Mouse (Mus musculus): Measurements from ENCODE around the gene Doc2b. TPM values are rescaled to one million over a fixed set of nuclear protein-coding genes. Genes with fewer than 3 reads are reported as not detected.

Gene Doc2b
- total RNA-seq (2021): 10 to 100 TPM; 46.9 to 47.8 TPM

DNA sequence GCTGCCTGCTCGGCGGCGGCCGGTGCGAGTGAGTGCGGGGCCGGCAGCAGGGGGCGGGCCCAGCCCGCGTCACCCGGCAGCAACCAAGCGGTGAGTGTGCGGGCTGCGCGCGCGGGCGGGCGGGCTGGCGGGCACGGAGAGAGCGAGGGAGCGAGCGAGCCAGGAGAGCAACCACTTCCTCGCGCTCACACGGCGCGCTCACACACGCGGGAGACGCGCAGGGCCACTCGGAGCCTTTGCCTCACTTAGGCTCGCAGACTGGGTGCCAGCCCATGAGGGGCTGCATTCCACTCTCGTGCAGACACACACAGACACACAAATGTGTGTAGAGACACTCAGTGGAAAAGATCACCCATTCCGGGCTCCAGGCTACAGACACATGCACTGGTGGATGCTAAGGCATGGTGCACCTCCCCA is at the start of gene Doc2b:
Gene Doc2b, minus strand, starts transcription at position 21 of the 417 bp plus-strand sequence.
- intact Hi-C loops (cut with DNase I): loop anchor here (5.0 kb wide), 1 partner anchor 41 kb away; no protein-coding TSS in a partner anchor
- peak; percentile 64 to 80 for DNase-seq (ENCODE audit: extremely low spot score in 1 of 2, low spot score in 2 of 2)

DNA sequence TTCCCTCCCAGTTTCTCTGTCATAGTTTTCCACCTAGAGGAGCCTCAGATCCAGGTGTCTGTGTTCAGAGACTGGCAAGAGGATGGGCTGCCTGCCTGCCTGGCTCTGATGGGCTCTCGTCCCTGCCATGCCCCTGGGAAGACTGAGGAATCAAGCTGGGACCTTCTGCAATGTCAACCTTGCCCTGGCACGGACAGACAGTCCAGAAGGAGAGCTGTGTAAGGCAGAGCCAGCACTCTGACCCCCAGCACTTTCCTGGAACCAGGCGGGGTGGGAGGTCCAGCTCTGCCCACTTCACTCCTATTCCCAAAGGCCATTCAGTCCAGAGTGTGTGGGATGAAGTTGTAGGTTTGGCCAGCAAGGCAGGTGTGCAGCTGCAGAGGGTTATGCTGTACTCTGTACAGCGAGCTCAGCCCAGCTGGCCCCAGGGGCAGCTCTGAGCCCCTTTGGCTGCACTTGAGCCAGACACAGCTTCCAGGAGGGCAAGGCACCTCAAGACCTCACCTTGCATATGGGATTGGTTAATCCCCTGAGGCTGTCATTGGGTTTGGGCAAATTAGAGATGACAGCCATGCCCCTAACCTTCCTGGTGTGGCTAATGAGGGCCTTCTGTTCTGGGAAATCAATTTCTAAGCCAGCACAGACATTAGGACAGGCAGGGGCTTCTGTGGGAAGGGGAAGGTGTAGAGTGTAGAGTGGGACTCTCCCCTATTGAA is 47.2 kb upstream of the Doc2b start:
- DNase-seq (ENCODE audit: extremely low spot score in 1 of 2, low spot score in 2 of 2): no peak
- intact Hi-C loops (cut with DNase I): no loop called here

DNA sequence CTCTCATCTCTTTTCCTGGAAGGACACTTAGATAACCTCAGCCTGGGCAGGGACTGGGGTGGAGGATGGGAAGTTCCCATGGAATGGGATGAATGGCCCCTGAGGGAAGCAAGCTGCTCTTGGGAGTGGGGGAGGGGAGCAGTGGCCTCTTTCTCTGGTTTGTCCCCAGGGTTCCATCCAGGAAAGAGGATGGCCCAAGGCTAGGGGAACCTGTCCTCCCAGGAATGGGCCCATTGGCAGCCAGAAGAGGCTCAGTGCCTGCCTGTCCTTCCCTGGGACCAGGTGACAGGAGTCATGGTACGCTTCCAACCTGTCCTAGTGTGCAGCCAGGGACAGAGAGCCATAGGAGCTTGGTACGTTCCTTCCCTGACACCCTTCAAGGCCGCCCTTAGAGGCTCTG is 45.7 kb upstream of the Doc2b start:
- DNase-seq (ENCODE audit: extremely low spot score in 1 of 2, low spot score in 2 of 2): no peak
- intact Hi-C loops (cut with DNase I): no loop called here

DNA sequence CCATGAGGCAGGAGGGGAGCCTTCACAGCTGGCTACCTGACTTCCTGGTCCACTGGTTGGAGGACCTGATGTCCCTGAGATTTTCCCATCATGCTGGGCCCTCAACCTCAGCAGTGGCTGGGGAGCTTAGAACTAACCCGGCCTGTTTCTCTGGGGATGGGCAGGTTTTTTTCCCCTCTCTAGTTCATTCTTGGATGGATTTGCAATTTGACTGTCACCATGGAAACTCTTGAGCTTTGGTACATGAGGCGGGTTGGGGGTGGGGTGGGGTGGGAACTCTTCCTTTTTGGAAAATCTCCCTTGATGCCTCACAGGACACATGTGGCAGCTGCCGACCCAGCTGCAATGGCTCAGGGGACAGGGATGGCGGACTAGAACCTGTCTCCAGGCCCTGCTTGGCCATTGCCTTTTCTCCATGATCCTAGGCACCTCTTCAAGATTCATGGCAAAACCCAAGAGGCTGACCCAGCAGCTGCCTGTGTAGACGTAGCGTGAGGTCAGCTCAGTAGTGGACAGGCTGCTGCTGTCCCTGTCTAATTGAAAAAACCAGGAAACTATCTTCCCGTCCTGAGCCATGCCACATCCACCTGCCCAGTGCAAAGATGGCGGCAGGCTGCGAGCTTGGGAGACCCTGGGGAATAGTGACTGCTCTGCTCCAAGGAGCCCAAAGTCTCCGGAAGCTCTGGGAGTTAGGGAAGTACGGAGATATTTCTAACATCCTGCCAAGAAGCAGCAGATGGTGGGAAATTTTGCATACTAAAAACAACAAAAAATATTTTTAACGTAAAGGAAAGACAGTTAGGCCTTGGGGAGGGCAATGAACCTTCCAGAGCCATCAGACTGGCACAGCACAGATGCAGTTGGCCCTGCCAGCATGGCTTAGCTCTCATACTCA is 43.9 kb upstream of the Doc2b start:
- intact Hi-C loops (cut with DNase I): loop anchor here (5.0 kb wide), 1 partner anchor 42 kb away; the partner anchor contains the start of gene Doc2b
- DNase-seq (ENCODE audit: extremely low spot score in 1 of 2, low spot score in 2 of 2): peak in 1 of 2 experiments; percentile 47

DNA sequence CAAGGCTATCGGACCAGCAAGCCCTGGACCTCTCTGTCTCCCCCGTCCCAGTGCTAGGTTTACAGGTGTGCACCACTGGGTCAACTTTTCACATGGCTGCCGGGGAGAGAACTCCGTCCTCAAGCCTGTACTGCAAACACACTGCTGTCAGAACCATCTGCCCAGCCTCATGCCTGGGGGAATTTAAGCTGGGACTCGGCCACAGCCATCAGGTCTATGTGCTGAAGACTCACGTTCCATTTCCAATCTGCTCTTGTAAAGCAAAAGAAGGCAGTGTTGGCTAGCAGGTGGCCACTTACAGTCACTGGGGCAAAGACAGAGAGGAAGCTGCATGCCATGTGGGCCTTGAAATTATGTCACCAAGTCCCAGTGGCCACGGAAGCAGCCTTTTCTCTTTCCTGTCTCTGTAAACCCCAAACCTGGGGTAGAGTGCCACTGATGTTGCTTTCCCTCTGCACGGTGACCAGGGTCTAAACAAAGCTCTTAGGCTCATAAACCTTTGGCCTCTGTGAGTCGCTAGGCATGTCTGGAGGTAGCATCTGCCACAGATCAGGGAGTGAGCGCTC is 43.1 kb upstream of the Doc2b start:
- no peak for DNase-seq (ENCODE audit: extremely low spot score in 1 of 2, low spot score in 2 of 2)
- intact Hi-C loops (cut with DNase I): loop anchor here (5.0 kb wide), 1 partner anchor 42 kb away; the partner anchor contains the start of gene Doc2b

DNA sequence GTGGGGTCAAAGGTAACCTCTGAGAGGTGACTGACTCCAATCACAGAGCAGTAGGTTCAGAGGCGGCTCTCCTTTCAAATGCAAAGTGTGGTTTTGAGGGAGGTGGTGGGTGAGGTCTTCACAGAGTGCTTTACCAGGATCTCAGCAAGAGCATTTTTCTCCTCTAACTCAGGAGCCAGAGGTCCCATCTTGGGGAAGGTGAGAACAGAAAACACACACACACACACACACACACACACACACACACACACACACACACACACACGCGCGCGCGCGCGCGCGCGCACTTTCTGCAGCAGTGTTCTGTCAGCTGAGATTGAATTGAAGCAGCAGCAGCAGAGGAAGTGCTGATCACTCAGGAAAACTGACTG is 40.4 kb upstream of the Doc2b start:
- intact Hi-C loops (cut with DNase I): loop anchor here (5.0 kb wide), 1 partner anchor 39 kb away; the partner anchor contains the start of gene Doc2b
- no peak for DNase-seq (ENCODE audit: extremely low spot score in 1 of 2, low spot score in 2 of 2)

DNA sequence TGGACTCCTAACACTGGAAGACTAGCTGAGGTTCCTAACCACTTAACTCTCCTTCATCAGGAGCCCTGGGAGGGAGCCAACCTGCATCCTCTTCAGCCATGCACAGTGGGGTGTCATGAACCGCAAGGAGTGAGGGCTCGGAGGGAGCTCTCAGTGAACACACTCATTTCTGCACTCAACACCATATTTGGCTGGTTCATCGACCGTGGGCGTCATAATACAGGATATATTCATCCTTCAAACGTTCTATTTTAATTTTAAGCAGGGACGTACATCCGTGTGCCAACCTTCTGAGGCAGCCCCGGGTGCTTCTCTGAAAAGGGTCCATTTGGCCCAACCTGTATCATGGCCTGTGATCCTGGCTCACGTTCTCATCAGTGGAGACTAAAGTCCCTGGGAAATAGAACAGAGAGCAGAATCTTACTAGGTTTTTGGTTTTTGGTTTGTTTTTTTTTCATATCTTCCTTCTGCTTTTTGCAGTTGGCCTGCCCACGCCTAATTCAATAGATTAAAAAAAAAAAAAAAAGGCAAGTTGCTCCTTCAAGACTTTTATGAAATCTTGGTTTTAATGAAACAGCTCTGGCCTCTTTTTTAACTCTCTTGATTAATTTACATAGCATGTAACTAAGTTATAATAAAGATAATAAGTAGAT is 39.9 kb upstream of the Doc2b start:
- intact Hi-C loops (cut with DNase I): loop anchor here (5.0 kb wide), 1 partner anchor 38 kb away; the partner anchor contains the start of gene Doc2b
- no peak for DNase-seq (ENCODE audit: extremely low spot score in 1 of 2, low spot score in 2 of 2)

DNA sequence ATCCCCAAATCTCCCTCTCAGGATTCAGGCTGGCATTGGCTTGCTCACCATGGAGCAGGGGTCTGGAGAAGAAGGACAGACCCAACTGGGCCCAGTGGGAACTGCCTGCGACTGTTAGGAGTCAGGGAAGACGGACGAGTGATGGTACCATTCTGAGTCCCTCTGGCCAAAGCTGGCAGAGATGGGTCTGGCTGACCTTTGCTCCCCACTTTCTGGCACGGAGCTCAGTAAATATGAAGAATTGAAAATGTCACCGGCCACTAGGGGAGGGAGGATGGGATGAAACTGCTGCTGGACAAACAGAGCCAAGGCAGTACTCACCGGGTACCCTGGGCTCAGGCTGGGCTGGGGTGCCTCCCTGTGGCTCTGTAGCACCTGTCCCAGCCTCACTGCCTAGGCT is 37.2 kb upstream of the Doc2b start:
- intact Hi-C loops (cut with DNase I): no loop called here
- DNase-seq (ENCODE audit: extremely low spot score in 1 of 2, low spot score in 2 of 2): no peak

DNA sequence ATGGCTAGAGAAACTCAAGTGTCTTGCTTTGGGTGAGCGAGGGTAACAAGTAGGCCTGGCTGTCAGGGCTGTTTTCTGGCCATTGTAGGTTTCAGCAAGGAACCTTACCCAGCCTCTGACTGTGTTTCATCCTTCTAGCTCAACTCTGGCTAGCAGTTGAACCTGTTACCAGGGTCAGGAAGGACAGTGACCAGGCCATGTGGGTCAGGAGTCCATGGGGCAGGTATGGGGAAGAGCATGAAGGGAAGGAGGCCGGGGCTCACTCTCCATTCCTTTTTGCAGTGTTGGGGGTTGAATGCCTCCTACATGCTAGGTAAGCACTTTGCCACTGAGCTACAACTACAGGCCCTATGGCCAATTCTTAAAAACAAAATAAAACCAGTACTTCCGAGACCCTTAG is 34.5 kb upstream of the Doc2b start:
- DNase-seq (ENCODE audit: extremely low spot score in 1 of 2, low spot score in 2 of 2): no peak
- intact Hi-C loops (cut with DNase I): no loop called here

DNA sequence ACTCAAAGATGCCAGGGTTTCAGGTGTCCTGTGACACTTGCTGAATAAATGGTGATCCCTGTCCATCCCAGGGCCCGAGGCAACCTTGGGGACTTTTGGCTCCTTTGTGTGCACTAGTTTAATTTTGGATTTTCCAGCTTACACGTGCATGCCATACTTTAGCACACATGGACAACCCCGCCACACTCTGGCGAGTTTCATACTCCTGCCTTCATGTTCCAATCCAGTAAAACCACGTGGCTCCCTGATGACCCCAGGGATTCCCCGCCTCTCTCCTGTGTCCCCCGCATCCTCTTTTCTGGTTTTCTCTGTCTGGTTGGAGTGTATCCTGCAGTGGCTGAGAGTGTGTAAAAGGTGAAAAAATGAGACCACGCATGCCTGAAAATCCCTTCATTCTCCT is 31.6 kb upstream of the Doc2b start:
- DNase-seq (ENCODE audit: extremely low spot score in 1 of 2, low spot score in 2 of 2): no peak
- intact Hi-C loops (cut with DNase I): no loop called here

DNA sequence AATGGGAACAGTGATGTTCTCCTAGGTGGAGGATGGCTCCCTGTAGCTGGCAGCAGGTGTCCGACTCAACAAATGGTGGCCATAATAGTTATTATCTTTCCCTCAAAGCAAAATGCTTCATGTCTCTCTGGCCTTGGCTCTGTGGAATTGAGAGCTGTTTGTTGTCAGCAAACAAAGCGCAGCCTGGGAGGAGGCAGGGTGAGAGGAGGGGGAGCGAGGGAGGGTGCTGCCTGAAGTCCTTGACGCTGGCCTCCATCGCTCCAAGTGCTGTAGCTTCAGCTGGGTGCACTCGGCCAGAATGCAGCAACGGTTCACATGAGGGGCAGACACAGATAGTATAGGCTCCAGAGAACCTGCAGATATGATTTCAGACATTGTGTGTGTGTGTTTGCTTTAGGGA is 27.7 kb upstream of the Doc2b start:
- intact Hi-C loops (cut with DNase I): no loop called here

DNA sequence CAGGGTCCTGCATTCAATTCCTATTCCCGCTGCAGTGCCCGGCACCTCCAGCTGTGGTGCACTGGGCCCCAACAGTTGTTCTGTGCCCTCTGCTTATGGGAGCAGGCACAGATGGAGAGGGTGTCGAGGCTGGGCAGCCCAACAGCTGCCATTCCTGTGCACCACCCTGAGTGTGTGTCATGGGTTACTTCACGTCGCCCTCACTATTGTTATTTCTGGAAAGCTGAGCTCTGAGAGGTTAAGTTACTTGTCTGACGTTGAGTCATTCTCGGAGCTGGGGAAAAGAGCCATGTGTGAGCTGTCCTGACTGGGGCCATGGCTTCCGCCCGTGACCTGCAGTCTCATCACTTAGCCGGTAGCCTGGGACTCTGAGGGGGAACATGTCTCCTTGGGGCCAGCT is 17.2 kb upstream of the Doc2b start:
- intact Hi-C loops (cut with DNase I): no loop called here
- DNase-seq (ENCODE audit: extremely low spot score in 1 of 2, low spot score in 2 of 2): no peak

More for the DNA sequence above, 27.7 kb upstream of the Doc2b start:
- no peak for DNase-seq (ENCODE audit: extremely low spot score in 1 of 2, low spot score in 2 of 2)

DNA sequence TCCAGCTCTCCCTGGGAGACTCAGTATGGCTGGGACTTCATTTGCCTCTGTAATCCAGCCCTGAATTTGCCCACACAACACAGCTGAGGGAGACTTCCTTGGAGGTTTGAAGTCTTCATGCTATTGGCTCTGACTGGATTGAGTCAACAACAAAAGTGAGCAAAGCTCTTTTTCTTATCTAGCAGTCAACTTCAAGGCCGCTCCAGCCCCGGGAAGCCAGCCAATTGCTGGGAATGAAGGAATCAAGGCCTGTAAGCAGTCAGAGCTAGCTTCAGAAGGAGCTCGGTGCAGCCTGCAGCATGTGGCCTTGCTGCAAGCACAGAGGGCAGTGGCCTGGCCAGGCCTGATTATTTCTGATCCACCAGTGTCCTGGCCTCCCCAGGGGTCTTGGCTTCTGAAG is 16.1 kb upstream of the Doc2b start:
- intact Hi-C loops (cut with DNase I): no loop called here
- peak; percentile 38 to 90 for DNase-seq (ENCODE audit: extremely low spot score in 1 of 2, low spot score in 2 of 2)

DNA sequence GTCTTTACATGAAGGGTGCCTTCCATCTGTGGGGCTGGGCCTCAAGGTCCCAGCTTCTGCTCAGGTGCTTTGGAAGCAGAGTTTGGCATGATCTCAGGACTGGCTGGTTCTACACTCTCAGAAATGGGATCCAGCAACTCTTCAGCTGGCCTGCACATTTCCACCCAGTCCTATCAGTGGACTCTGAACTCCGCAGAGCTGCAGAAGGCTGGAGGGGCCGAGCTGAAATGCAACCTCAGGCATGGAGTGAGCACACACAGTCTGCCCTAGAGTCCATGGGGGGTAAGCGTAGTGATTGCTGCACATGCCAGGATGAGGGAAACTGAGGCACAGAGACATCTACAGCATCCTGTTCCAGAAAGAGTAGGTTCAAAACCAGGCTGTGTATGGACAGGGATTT is 14.7 kb upstream of the Doc2b start:
- no peak for DNase-seq (ENCODE audit: extremely low spot score in 1 of 2, low spot score in 2 of 2)
- intact Hi-C loops (cut with DNase I): no loop called here

DNA sequence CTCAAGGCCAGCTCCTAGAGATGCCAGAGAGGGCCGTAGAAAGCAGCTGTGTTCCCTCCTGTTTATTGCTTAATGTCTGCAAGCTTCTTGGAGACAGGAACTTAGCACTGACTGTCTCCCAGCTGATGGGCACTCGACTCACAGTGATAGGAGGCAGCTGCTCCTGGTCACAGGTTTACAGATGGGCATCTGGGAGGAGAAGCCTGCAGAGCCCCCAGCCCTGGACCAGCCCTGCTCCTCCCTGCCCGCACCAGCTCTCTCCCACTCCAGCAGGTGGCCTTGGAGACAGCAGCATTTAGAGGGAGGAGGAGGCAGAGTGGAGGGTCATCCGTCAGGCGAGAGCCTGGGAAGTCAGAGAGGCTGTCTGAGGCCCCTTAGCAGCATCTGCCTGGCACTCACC is 11.6 kb upstream of the Doc2b start:
- DNase-seq (ENCODE audit: extremely low spot score in 1 of 2, low spot score in 2 of 2): no peak
- intact Hi-C loops (cut with DNase I): no loop called here

DNA sequence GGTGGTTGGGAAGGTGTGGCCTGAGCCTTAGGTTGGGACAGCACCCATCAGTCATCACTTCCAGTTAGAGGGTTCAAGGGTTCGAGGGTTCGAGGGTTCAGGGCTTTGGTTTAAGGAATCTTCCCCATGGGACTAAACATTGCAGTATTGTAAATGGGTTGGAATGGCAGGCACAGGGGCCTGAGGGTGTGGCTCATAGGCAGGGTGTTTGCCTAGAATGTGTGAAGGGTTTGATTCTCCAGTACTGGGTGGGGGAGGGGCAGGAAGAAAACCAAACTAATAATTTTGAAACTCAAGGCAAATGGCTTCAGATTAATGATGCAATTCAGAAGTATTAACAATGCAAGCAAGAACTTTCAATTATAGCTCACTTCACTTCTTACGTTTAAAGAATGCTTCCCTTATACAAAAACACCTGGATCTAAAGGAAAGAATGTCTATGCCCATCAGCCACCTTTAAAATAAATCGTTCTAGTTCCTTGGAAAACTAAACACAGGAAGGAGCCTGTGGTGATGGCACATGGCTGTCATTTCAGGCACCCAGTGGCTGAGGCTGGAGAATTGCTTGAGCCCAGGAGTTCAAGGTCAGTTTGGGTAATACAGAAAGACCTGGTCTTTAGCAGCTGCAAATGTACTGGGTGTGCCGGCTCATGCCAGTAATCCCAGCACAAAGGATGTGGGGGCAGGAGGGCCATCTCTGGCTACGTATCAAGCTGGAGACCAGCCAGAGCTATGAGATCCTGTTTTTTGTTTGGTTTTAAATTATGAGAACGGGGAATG is 6.1 kb upstream of the Doc2b start:
- intact Hi-C loops (cut with DNase I): no loop called here
- no peak for DNase-seq (ENCODE audit: extremely low spot score in 1 of 2, low spot score in 2 of 2)

DNA sequence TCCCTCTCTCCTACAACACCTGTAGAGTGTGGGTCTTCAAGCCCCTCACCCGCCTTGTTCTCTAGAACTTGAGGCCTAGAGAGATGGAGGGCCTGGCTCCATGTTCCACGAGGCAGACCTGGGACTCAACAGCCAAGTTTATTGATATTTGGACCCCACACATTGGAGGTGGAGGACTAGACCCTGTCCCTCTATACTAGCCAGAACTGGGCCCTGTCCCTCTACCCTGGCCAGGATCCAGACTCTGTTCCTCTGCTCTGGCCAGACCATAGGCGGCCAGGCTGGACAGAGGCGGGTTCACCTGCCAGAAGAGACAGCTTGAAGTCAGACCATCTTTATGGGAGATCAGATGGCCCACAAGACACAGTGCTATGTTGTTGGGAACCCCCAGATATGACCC is 5.5 kb upstream of the Doc2b start:
- intact Hi-C loops (cut with DNase I): no loop called here
- DNase-seq (ENCODE audit: extremely low spot score in 1 of 2, low spot score in 2 of 2): no peak

DNA sequence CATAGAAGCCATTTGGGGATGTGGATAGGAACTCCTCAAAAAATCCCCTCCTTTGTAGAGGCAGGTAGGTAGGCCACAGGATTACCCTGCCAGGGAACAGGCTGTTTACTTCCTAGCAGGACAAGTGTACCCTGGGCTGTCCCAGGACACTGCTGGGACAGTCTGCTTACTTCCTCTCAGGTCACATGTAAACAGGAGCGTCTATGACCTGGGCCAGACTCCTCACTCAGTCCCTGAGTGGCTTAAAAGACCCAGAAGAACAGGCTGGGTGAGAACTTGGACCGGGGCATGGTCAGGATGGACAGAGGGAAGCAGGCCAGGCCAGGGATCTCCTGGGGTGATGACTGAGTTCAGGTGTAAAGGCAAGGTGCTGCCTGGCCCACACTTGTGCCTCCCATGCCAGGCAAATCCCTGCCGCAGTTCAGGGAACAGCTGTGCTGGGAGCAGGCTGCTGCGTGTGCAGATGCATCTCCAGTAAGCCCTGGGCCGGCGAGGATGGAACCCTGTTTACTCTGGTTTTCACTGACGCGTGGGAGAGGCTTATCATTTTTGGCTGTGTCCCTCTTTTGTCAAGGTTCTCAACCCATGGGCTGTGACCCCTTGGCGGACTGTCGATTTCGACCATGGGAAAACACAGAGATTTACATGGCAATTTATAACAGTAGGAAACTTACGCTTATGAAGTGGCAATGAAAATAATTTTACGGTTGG is 842 bp upstream of the Doc2b start:
- intact Hi-C loops (cut with DNase I): loop anchor here (5.0 kb wide), 1 partner anchor 41 kb away; no protein-coding TSS in a partner anchor
- no peak for DNase-seq (ENCODE audit: extremely low spot score in 1 of 2, low spot score in 2 of 2)
